In genomic region chr2:137560366-137560765, GRCm38 (mm10) we compare ENCODE assay signal across 12 mouse cellular contexts.
DNase-seq lines count a peak whose midpoint lies in the region; ATAC-seq and TF ChIP-seq lines count a peak whose summit lies in the region.
"Had no signal": no experiment of that assay in that cellular context is flagged by ENCODE, and none has a peak within 500 bp of the region (broad histone marks: within the 10 kb centered on the region; RNA-seq: fewer than 3 reads in every experiment).

No protein-coding gene starts in this region.

- H3K9ac ChIP-seq in midbrain, embryonic 11.5 days (ENCODE audit: low read length), result no peak overlapping the region

- no peaks in the 10 kb centered on the region for H3K9me3 ChIP-seq in midbrain, embryonic 11.5 days (ENCODE audit: control insufficient read depth, low read length)
- H3K9me3 ChIP-seq in midbrain, embryonic 10.5 days (replicated peaks), result no peaks in the 10 kb centered on the region

- H3K4me3 ChIP-seq in midbrain, embryonic 11.5 days (ENCODE audit: low read depth, low read length), result no peak overlapping the region
- no peak overlapping the region for H3K4me3 ChIP-seq in midbrain, embryonic 10.5 days
- H3K4me3 ChIP-seq in left cerebral cortex, adult 2 months, result no peak overlapping the region

- peak; percentile 92 for ATAC-seq in midbrain, embryonic 11.5 days (ENCODE audit: low FRiP score)

- no peak for DNase-seq in midbrain, embryonic 11.5 days (ENCODE audit: low spot score, missing footprints)
- DNase-seq in midbrain, embryonic 10.5 days (ENCODE audit: low spot score), result no peak
- DNase-seq in fibroblast of lung, adult 2 months (ENCODE audit: low read depth), result peak; percentile 52
- peak; percentile 13 to 40 for DNase-seq in heart, postnatal 14 days
- DNase-seq in skeletal muscle tissue, adult 2 months (ENCODE audit: low read depth, low spot score), result peak; percentile 33
- DNase-seq in spleen, adult 12 weeks (ENCODE audit: low spot score), result no peak
- no peak for DNase-seq in left cerebral cortex, adult 2 months (ENCODE audit: extremely low spot score in 1 of 2, low spot score in 2 of 2)
- no peak for DNase-seq in kidney, postnatal 25 days
- DNase-seq: gastrocnemius, postnatal 14 days; kidney, postnatal 36 days; left cerebral cortex, postnatal 4 days; retina, postnatal 1 day had no signal

- no peak overlapping the region for H3K27ac ChIP-seq in midbrain, embryonic 11.5 days (ENCODE audit: low read depth, low read length)
- no peak overlapping the region for H3K27ac ChIP-seq in midbrain, embryonic 10.5 days (replicated peaks)
- H3K27ac ChIP-seq in left cerebral cortex, adult 2 months, result no peak overlapping the region

- peaks cover 3% of the 10 kb centered on the region; the same call in 1 of the 2 replicates for H3K4me1 ChIP-seq in midbrain, embryonic 11.5 days (ENCODE audit: control insufficient read depth, insufficient read depth, low read length)
- peaks cover 12% of the 10 kb centered on the region for H3K4me1 ChIP-seq in midbrain, embryonic 10.5 days

- H3K27me3 ChIP-seq in midbrain, embryonic 11.5 days (ENCODE audit: control insufficient read depth, insufficient read depth, low read length), result no peaks in the 10 kb centered on the region
- no peaks in the 10 kb centered on the region for H3K27me3 ChIP-seq in midbrain, embryonic 10.5 days (ENCODE audit: low read depth, poor library complexity, severe bottlenecking)

- no peaks in the 10 kb centered on the region for H3K36me3 ChIP-seq in midbrain, embryonic 11.5 days (ENCODE audit: control insufficient read depth, insufficient read depth, low read length)
- no peaks in the 10 kb centered on the region for H3K36me3 ChIP-seq in midbrain, embryonic 10.5 days

- no peak overlapping the region for H3K4me2 ChIP-seq in midbrain, embryonic 11.5 days

- WGBS in midbrain, embryonic 11.5 days, result 50% methylated on average over 4 of the region's 4 CpGs
- 65% methylated on average over 4 of the region's 4 CpGs for WGBS in midbrain, embryonic 10.5 days

- no peak for TF ChIP-seq CTCF in left cerebral cortex, adult 2 months (IDR thresholded peaks at IDR 0.05)

- intact Hi-C loops in heart, postnatal 14 days (cut with DNase I), result no loop called here
- intact Hi-C loops in left cerebral cortex, adult 2 months (cut with DNase I), result no loop called here

Comparison
In these comparisons a context has a peak if more than half of its experiments do, and no peak if none do; other contexts are left out.
1. DNase-seq: peak in fibroblast of lung, adult 2 months (single experiment), heart, postnatal 14 days (2 of 2) and skeletal muscle tissue, adult 2 months (single experiment); none in midbrain, embryonic 11.5 days (single experiment), midbrain, embryonic 10.5 days (single experiment), spleen, adult 12 weeks (single experiment), left cerebral cortex, adult 2 months (0 of 2) and kidney, postnatal 25 days (0 of 2).